Comparison of ENCODE assay signal across 24 mouse cellular contexts in the genomic region with DNA sequence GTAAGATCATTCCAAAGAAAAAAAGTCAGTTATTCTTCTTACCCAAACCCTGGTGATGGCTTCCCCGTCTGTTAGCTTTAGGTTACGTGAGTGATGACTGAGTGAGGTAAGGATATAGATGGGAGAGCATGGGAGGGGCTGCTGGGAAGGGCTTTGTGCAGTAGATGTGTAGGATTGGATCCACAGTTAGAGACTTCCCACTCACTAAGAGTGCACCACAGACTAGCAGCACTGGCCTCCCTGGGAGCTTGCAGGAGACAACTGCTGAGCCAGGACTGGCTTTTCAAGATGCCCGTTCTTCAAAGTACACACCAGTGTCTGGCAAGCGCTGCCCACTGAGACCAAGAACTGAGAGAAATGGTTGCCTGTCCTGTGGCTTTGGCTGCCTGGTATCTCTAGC.
A peak's percentile ranks its signal among the peaks of the same experiment; 100 is the strongest.
DNase-seq lines count a peak whose midpoint lies in the region; ATAC-seq and TF ChIP-seq lines count a peak whose summit lies in the region.
"Had no signal": no experiment of that assay in that cellular context is flagged by ENCODE, and none has a peak within 500 bp of the region (broad histone marks: within the 10 kb centered on the region; RNA-seq: fewer than 3 reads in every experiment).

No protein-coding gene starts in this region.

- no peak overlapping the region for H3K27ac ChIP-seq in liver, embryonic 11.5 days (ENCODE audit: low read depth, low read length)
- H3K27ac ChIP-seq: embryonic facial prominence, embryonic 13.5 days; embryonic facial prominence, embryonic 15.5 days; forebrain, embryonic 13.5 days; forebrain, embryonic 15.5 days had no signal

- H3K27me3 ChIP-seq in C2C12 (ENCODE audit: control insufficient read depth, insufficient read depth, insufficient read length), result no peaks in the 10 kb centered on the region
- no peaks in the 10 kb centered on the region for H3K27me3 ChIP-seq in myocyte (ENCODE audit: control insufficient read depth, insufficient read depth, insufficient read length)
- H3K27me3 ChIP-seq in liver, embryonic 11.5 days (replicated peaks; ENCODE audit: control insufficient read depth, insufficient read depth, low read length), result peaks cover 8% of the 10 kb centered on the region
- H3K27me3 ChIP-seq: CH12.LX had no signal

- ATAC-seq in liver, embryonic 11.5 days (replicated peaks; ENCODE audit: low FRiP score), result no peak
- ATAC-seq: forebrain, embryonic 13.5 days; forebrain, embryonic 15.5 days; forebrain, postnatal 0 days had no signal

- peaks cover 59% of the 10 kb centered on the region for H3K79me3 ChIP-seq in C2C12 (ENCODE audit: low read depth)

- H3K79me2 ChIP-seq in C2C12 (ENCODE audit: control insufficient read depth, insufficient read depth), result peaks cover 77% of the 10 kb centered on the region
- H3K79me2 ChIP-seq in myocyte (ENCODE audit: control insufficient read depth, insufficient read depth), result peaks cover 61% of the 10 kb centered on the region

- peak overlapping the region; percentile 82 for H3K4me2 ChIP-seq in myocyte (ENCODE audit: low read depth)
- no peak overlapping the region for H3K4me2 ChIP-seq in liver, embryonic 11.5 days
- H3K4me2 ChIP-seq: embryonic facial prominence, embryonic 13.5 days; embryonic facial prominence, embryonic 15.5 days; forebrain, embryonic 13.5 days; forebrain, embryonic 15.5 days had no signal

- H3ac ChIP-seq in C2C12 (ENCODE audit: control insufficient read depth, insufficient read length, low read depth) (peak overlapping the region; percentile 66), myocyte (ENCODE audit: control insufficient read depth, insufficient read length) (no peak overlapping the region)

- no peaks in the 10 kb centered on the region for H3K4me1 ChIP-seq in liver, embryonic 11.5 days (replicated peaks; ENCODE audit: control insufficient read depth, insufficient read depth, low read length)

- peak; percentile 81 for TF ChIP-seq POLR2A in myocyte (IDR thresholded peaks at IDR 0.05; ENCODE audit: insufficient read length, low read depth)

- TF ChIP-seq CTCF in C2C12 (IDR thresholded peaks at IDR 0.05; ENCODE audit: control insufficient read depth, insufficient read depth, insufficient read length), result no peak

- H3K9ac ChIP-seq in liver, embryonic 11.5 days (ENCODE audit: low read depth, low read length), result no peak overlapping the region
- H3K9ac ChIP-seq: embryonic facial prominence, embryonic 13.5 days; embryonic facial prominence, embryonic 15.5 days; forebrain, embryonic 13.5 days; forebrain, embryonic 15.5 days; forebrain, postnatal 0 days had no signal

- DNase-seq in brain, adult 2 months (ENCODE audit: low read depth, low spot score), result peak; percentile 7
- DNase-seq in spleen, postnatal 14 days (ENCODE audit: low spot score in 2 of 2), result no peak
- DNase-seq in heart, adult 9 months (ENCODE audit: low spot score in 2 of 2), result no peak
- DNase-seq in liver, embryonic 11.5 days (ENCODE audit: low spot score), result no peak
- DNase-seq: adrenal gland, adult 2 months; adrenal gland, postnatal 10 days; adrenal gland, postnatal 36 days; B cell, adult 2 months; cerebellum, adult 11 months; cerebellum, adult 18-20 months; cerebellum, adult 8-10 months; cerebellum, adult 9-11 months; cerebellum, postnatal 14 days; cerebellum, postnatal 36 days; embryo, embryonic 11 days; forebrain, postnatal 0 days had no signal

- H3K4me3 ChIP-seq in C2C12 (ENCODE audit: insufficient read depth, poor library complexity, severe bottlenecking) (peak overlapping the region; percentile 61), myocyte (peak overlapping the region; percentile 58)
- no peak overlapping the region for H3K4me3 ChIP-seq in liver, embryonic 11.5 days (ENCODE audit: low read depth, low read length)
- H3K4me3 ChIP-seq: embryonic facial prominence, embryonic 13.5 days; embryonic facial prominence, embryonic 15.5 days; forebrain, embryonic 13.5 days; forebrain, embryonic 15.5 days had no signal

- H3K9me3 ChIP-seq in liver, embryonic 11.5 days (ENCODE audit: control insufficient read depth, low read length), result no peaks in the 10 kb centered on the region
- H3K9me3 ChIP-seq: embryonic facial prominence, embryonic 13.5 days; embryonic facial prominence, embryonic 15.5 days; forebrain, embryonic 13.5 days; forebrain, embryonic 15.5 days had no signal

- H3K36me3 ChIP-seq in C2C12 (ENCODE audit: control insufficient read depth, insufficient read depth), result peaks cover 24% of the 10 kb centered on the region
- no peaks in the 10 kb centered on the region for H3K36me3 ChIP-seq in myocyte (ENCODE audit: control insufficient read depth, insufficient read depth)
- H3K36me3 ChIP-seq in liver, embryonic 11.5 days (ENCODE audit: control insufficient read depth, insufficient read depth, low read length), result no peaks in the 10 kb centered on the region
- H3K36me3 ChIP-seq: embryonic facial prominence, embryonic 13.5 days; embryonic facial prominence, embryonic 15.5 days; forebrain, embryonic 15.5 days; G1E had no signal

- 68% methylated on average over 4 of the region's 4 CpGs for WGBS in liver, embryonic 11.5 days

TF ChIP-seq in C2C12, 6 proteins besides CTCF, POLR2A, EP300 and RAD21:
- TF ChIP-seq FOSL1 (IDR thresholded peaks at IDR 0.05; ENCODE audit: insufficient read depth, low read length, poor library complexity, severe bottlenecking) (no peak), MAX (IDR thresholded peaks at IDR 0.05) (peak; percentile 52)

TF ChIP-seq in myocyte, 11 proteins besides CTCF, POLR2A, EP300 and RAD21:
- TF ChIP-seq MYOG (IDR thresholded peaks at IDR 0.05; ENCODE audit: control insufficient read depth in 1 of 3, insufficient read depth in 1 of 3, insufficient read length in 2 of 3, low read depth in 2 of 3) (no peak), POLR2AphosphoS2 (IDR thresholded peaks at IDR 0.05; ENCODE audit: insufficient read length, low read depth) (peak; percentile 80)
